Mouse (Mus musculus) erythroblast, adult 5-6 weeks (primary cell): Measurements from ENCODE around the gene St3gal3. TPM values are rescaled to one million over a fixed set of nuclear protein-coding genes. Genes with fewer than 3 reads are reported as not detected.

Source experiments
- ATAC-seq: replicated peaks from 2 replicates; pipeline ENCODE4 v1.8.0; 2016; ENCODE audit warnings: moderate number of reproducible peaks, mild to moderate bottlenecking, moderate TSS enrichment, inconsistent platforms; ENCODE audit not compliant: poor library complexity, low FRiP score, severe bottlenecking
- total RNA-seq, 2 experiments: library from RNA; stranded (forward) in 1 of 2; stranded (reverse) in 1 of 2; fragments of 150-400 nt in 1 of 2; fragments of 200-764, 138-1000 nt in 1 of 2; gene quantifications; 2 replicates each; pipeline versions ENCODE4 v1.2.3 to v1.2.4; 2015 to 2017; ENCODE audit warnings: low replicate concordance in 2 of 2

St3gal3 gene
- total RNA-seq, 2 experiments from 2014 or later: 2.2 to 7.9 TPM

- ATAC-seq: no peak
Observed at GRCm38 (mm10) chr4:117997381-117998269, 137.1 kb downstream of the St3gal3 start.

GRCm38 (mm10) chr4:117996701-117997100, 138.0 kb downstream of the St3gal3 start:
- no peak for ATAC-seq

GRCm38 (mm10) chr4:117995461-117995860, 139.3 kb downstream of the St3gal3 start:
- no peak for ATAC-seq

GRCm38 (mm10) chr4:117993421-117993820, 141.3 kb downstream of the St3gal3 start:
- ATAC-seq: no peak

GRCm38 (mm10) chr4:117992872-117993271, 141.8 kb downstream of the St3gal3 start:
- ATAC-seq: no peak

- ATAC-seq: no peak
Observed at GRCm38 (mm10) chr4:117992036-117992435, 142.7 kb downstream of the St3gal3 start.

- ATAC-seq: no peak
Observed at GRCm38 (mm10) chr4:117991055-117991627, 143.6 kb downstream of the St3gal3 start.

GRCm38 (mm10) chr4:117990571-117990970, 144.1 kb downstream of the St3gal3 start:
- ATAC-seq: no peak

GRCm38 (mm10) chr4:117989801-117990200, 144.9 kb downstream of the St3gal3 start:
- no peak for ATAC-seq

GRCm38 (mm10) chr4:117986766-117987165, 147.9 kb downstream of the St3gal3 start:
- ATAC-seq: no peak

- ATAC-seq: no peak
Observed at GRCm38 (mm10) chr4:117984993-117985587, 149.6 kb downstream of the St3gal3 start.

- no peak for ATAC-seq
Observed at GRCm38 (mm10) chr4:117984206-117984605, 150.5 kb downstream of the St3gal3 start.

- ATAC-seq: no peak
Observed at GRCm38 (mm10) chr4:117982706-117983105, 152.0 kb downstream of the St3gal3 start.

- no peak for ATAC-seq
Observed at GRCm38 (mm10) chr4:117981518-117981917, 153.2 kb downstream of the St3gal3 start.

GRCm38 (mm10) chr4:117980161-117980560, 154.6 kb downstream of the St3gal3 start:
- no peak for ATAC-seq

GRCm38 (mm10) chr4:117979181-117979580, 155.5 kb downstream of the St3gal3 start:
- ATAC-seq: no peak

GRCm38 (mm10) chr4:117978282-117978681, 156.4 kb downstream of the St3gal3 start:
- no peak for ATAC-seq

- ATAC-seq: no peak
Observed at GRCm38 (mm10) chr4:117977841-117978240, 156.9 kb downstream of the St3gal3 start.

GRCm38 (mm10) chr4:117977371-117977770, 157.3 kb downstream of the St3gal3 start:
- no peak for ATAC-seq

GRCm38 (mm10) chr4:117975820-117976219, 158.9 kb downstream of the St3gal3 start:
- no peak for ATAC-seq

- ATAC-seq: no peak
Observed at GRCm38 (mm10) chr4:117974719-117975118, 160.0 kb downstream of the St3gal3 start.
